Mouse (Mus musculus): ENCODE data around the gene Cfap61. TPM values are rescaled to one million over a fixed set of nuclear protein-coding genes. Genes with fewer than 3 reads are reported as not detected.
"Not testable (repeated sequence)": the region's sequence is repeated elsewhere in the genome, so short reads cannot be mapped to it uniquely, and the experiment has no call there.

The Cfap61 gene
- not detected for total RNA-seq (2021)
- long read RNA-seq, experiment 1, result 0 reads
- long read RNA-seq, experiment 2, result 0 reads

GRCm38 (mm10) chr2:145934339-145935231 lies at the start of gene Cfap61, which contains the start of gene Crnkl1:
Gene Cfap61, plus strand, starts transcription at chr2:145934784.
Gene Crnkl1, minus strand, starts transcription at chr2:145935014.
- intact Hi-C loops (cut with DNase I; ENCODE audit: low total_unique reads), result no loop called here
- DNase-seq, result peak; percentile 93

DNA sequence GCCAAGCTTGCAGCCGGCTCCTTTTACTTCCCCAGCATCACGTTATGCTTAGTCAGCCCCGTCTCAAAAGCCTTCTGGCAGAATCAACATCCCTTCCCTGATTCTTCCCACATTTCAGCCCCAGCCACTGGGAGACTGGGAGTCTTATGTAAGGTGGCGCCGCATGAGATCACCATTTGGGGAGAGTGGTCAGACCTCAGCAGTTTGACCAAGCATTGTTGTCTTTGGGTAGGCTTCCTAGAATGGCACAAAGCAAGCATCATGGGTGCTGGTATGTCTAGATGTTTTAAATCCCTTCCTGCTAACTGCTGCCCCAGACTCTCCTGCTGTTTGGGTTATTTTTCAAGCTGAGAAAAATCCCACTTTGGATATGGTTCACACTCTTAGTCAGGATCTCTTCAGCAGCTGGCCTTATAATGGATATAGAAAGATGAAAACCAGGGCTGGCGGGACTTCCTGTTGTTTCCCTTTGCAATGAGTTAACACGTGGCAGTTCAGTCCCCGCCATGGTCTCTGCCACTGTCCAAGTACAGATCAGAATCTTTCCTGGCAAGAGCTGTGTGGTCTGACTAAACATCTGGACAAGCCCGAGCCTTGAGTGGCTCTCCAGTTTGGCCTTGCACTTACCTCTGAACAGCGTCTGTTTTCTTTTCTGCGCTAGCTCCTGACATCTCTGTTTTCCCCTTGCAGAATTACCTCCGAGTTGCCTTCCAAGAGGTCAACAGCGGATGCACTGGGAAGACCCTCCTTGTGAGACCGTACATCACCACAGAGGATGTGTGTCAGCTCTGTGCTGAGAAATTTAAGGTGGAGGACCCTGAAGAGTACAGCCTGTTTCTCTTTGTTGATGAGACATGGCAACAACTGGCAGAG lies 49.4 kb upstream of the Cfap61 start:
- intact Hi-C loops (cut with DNase I; ENCODE audit: low total_unique reads), result loop anchor here (10.0 kb wide), 1 partner anchor 190 kb away; no protein-coding TSS in a partner anchor
- DNase-seq, result peak; percentile 75

- peak; percentile 71 for DNase-seq
- intact Hi-C loops (cut with DNase I; ENCODE audit: low total_unique reads), result loop anchor here (10.0 kb wide), 1 partner anchor 193 kb away; no protein-coding TSS in a partner anchor
Measured at GRCm38 (mm10) chr2:145887937-145888765, 46.4 kb upstream of the Cfap61 start.

- DNase-seq, result no peak
- intact Hi-C loops (cut with DNase I; ENCODE audit: low total_unique reads), result loop anchor here (10.0 kb wide), 1 partner anchor 194 kb away; no protein-coding TSS in a partner anchor
Measured at GRCm38 (mm10) chr2:145888766-145889480, 45.7 kb upstream of the Cfap61 start.

DNA sequence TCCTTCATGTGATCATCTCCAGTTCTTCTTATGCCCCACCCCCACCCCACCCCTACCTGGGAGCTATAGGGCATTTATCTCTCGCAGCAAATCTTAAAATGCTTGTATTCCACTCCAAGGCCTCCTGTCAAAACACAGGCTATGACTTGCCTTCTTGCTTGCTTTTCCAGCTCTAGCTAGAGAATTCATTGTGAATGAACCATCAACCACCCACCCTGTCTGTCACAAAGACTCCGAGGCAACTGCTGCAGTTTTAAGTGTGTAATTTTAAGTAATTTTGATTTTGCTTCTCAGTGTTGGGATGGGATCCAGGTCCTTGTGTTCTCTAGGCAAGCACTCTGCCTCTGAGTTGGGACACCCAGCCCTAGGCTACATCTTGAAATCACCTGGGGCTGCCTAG lies 44.0 kb upstream of the Cfap61 start:
- intact Hi-C loops (cut with DNase I; ENCODE audit: low total_unique reads), result no loop called here

GRCm38 (mm10) chr2:145893756-145894155 lies 40.8 kb upstream of the Cfap61 start:
- intact Hi-C loops (cut with DNase I; ENCODE audit: low total_unique reads), result no loop called here
- no peak for DNase-seq

More for the DNA sequence above, 44.0 kb upstream of the Cfap61 start:
- no peak for DNase-seq

DNA sequence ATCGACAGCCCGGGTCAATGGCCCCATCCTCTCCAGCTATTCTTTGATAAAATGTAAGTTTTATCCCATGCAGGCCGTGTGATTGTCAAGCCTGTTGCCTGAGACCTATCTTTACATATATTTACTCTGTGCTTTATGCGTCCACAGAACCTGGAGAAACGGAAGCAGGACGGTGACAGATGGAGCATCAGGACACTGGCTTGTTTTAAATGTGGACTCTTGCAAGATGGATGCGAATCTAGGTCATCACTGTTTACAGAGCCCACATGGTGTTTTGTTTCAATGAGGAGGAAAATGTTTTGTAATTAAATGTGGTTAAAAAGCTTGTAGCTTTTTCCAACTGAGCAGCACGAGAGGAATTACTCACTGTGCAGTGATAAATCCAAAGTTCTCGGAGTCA lies 36.5 kb upstream of the Cfap61 start:
- DNase-seq, result no peak
- intact Hi-C loops (cut with DNase I; ENCODE audit: low total_unique reads), result no loop called here

DNA sequence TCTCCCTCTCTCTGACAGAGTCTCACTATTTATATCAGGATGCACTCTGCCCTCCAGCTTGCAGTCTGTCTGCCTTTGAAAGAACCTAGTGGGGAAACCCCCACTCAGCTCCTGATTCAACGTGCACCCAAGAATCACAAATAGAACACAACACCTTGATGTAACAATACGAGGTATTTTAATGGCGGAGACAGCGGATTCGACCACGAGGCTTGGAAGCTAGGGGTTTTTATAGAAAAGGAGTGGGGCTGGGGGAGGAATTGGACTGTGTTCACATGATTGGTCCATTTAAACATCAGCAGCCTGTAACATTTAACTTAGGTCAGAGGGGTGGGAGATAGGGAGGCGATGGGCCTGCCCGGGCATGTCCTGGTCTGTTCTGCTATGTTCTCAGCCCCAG lies 34.3 kb upstream of the Cfap61 start:
- DNase-seq; intact Hi-C loops (cut with DNase I; ENCODE audit: low total_unique reads): not testable (repeated sequence)

DNA sequence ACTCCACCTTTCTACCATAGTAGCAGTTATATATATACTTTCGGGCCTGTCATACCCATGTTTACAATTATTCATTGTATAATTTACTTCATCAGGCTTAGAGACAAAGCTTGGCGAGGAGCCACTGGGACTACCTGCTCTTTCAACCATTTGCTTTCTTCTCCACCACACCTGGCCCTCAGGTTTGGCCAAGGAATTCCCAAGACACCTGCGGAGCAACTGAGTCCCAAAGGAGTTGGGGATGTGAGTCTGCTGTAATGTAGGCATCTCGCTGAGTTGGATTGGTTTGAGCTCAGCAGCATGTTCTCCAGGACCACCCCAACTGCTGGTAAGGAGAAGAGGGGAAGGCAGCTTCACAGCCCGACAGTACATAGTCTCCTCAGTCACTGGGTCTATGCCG lies 32.7 kb upstream of the Cfap61 start, which contains the start of gene Naa20:
TSS of gene Naa20 (plus strand) at position 239 of the 400 bp plus-strand sequence.
- intact Hi-C loops (cut with DNase I; ENCODE audit: low total_unique reads), result no loop called here
- no peak for DNase-seq

- DNase-seq, result peak; percentile 91
- intact Hi-C loops (cut with DNase I; ENCODE audit: low total_unique reads), result no loop called here
Measured at GRCm38 (mm10) chr2:145903061-145903901, 31.3 kb upstream of the Cfap61 start.

GRCm38 (mm10) chr2:145903983-145904616 lies 30.5 kb upstream of the Cfap61 start:
- DNase-seq, result no peak
- intact Hi-C loops (cut with DNase I; ENCODE audit: low total_unique reads), result no loop called here

GRCm38 (mm10) chr2:145905156-145905555 lies 29.4 kb upstream of the Cfap61 start:
- intact Hi-C loops (cut with DNase I; ENCODE audit: low total_unique reads), result no loop called here
- DNase-seq, result no peak

- intact Hi-C loops (cut with DNase I; ENCODE audit: low total_unique reads); DNase-seq: not testable (repeated sequence)
Measured at GRCm38 (mm10) chr2:145905884-145906283, 28.7 kb upstream of the Cfap61 start.

DNA sequence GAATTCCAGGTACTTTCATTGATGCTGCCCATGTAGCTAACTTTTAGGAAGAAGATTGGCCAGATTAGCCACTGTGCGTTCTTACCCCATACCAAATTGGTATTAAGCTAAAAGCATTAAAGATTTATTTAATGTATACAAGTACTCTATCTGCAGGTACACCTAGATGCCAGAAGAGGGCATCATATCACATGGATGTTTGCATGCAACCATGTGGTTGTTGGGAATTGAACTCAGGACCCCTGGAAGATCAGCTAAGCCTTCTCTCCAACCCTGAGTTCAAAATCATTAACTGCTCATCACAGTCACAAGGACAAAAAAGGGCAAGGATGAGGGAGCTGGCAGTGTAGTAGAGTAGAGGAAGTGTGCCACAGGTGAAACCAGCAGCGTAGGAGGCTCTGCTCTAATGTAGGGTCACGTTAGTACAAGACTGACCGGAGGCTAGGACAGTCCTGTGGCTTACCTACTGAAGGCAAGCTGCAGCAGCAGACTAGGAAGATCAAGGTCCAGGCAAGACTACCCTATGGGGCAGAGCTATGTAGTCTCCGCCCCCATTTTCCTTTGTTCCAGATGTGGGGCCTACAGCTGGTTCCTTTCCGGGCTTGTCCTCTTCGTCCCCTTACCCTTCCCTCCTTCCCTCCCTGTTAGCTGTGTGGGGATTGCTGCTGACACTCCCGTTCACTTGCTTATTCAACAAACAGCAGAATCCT lies 13.5 kb upstream of the Cfap61 start:
- intact Hi-C loops (cut with DNase I; ENCODE audit: low total_unique reads), result no loop called here
- DNase-seq, result no peak

- intact Hi-C loops (cut with DNase I; ENCODE audit: low total_unique reads), result no loop called here
- no peak for DNase-seq
Measured at GRCm38 (mm10) chr2:145936975-145937374, 2.4 kb downstream of the Cfap61 start.

GRCm38 (mm10) chr2:145941403-145941802 lies 6.8 kb downstream of the Cfap61 start:
- no peak for DNase-seq
- intact Hi-C loops (cut with DNase I; ENCODE audit: low total_unique reads), result no loop called here
